Mouse (Mus musculus) stomach, postnatal 0 days (tissue): ENCODE results near the gene Dpy19l3. TPM values are rescaled to one million over a fixed set of nuclear protein-coding genes. Genes with fewer than 3 reads are reported as not detected.

Experiments used
- ATAC-seq: fragments of 200-750 bp; cut with Nextera tagmentation; 2 replicates; pipeline ENCODE4 v1.8.0; 2017; ENCODE audit not compliant: low FRiP score, low TSS enrichment
- DNase-seq: peaks from one replicate; pipeline ENCODE4 v3.0.0-alpha.2; 2016; ENCODE audit warnings: low spot score
- H3K27ac ChIP-seq: fragments of 300-500 bp; sonication (generic); replicated peaks from 2 replicates; pipeline ENCODE4 v1.5.1; 2014; ENCODE audit warnings: mild to moderate bottlenecking, control low read depth
- H3K27me3 ChIP-seq: fragments of 300-500 bp; sonication (generic); 2 replicates; pipeline ENCODE4 v1.6.1; 2014; ENCODE audit warnings: low read length; ENCODE audit not compliant: control insufficient read depth, insufficient read depth
- H3K36me3 ChIP-seq: fragments of 300-500 bp; sonication (generic); 2 replicates; pipeline ENCODE4 v1.6.1; 2014; ENCODE audit warnings: low read length, mixed read lengths; ENCODE audit not compliant: control insufficient read depth, insufficient read depth
- H3K4me1 ChIP-seq: fragments of 300-500 bp; sonication (generic); replicated peaks from 2 replicates; pipeline ENCODE4 v1.6.1; 2014; ENCODE audit warnings: antibody characterized with exemption; ENCODE audit not compliant: control insufficient read depth, insufficient read depth
- H3K4me2 ChIP-seq: fragments of 300-500 bp; sonication (generic); replicated peaks from 2 replicates; pipeline ENCODE4 v1.6.1; 2014; ENCODE audit warnings: low read depth, mild to moderate bottlenecking, control low read depth, moderate library complexity
- H3K4me3 ChIP-seq: fragments of 300-500 bp; sonication (generic); 2 replicates; pipeline ENCODE4 v1.5.1; 2014; ENCODE audit warnings: low read depth, low read length, control low read depth
- H3K9ac ChIP-seq: fragments of 300-500 bp; sonication (generic); 2 replicates; pipeline ENCODE4 v1.6.1; 2014; ENCODE audit warnings: mild to moderate bottlenecking, low read length, control low read depth, mixed read lengths
- H3K9me3 ChIP-seq: fragments of 300-500 bp; sonication (generic); 2 replicates; pipeline ENCODE4 v1.6.1; 2016; ENCODE audit warnings: low read length; ENCODE audit not compliant: control insufficient read depth
- CTCF ChIP-seq: IDR thresholded peaks from 2 replicates; pipeline ENCODE4 v1.5.1; 2016; ENCODE audit warnings: antibody characterized with exemption, low read depth, mild to moderate bottlenecking, moderate library complexity
- EP300 ChIP-seq: optimal IDR thresholded peaks from 2 replicates; pipeline ENCODE3; 2016; ENCODE audit warnings: antibody characterized with exemption
- WGBS: fragments of 180-500 bp; shearing (Covaris S2); extraction: QIAGEN DNeasy Blood & Tissue Kit; methylation state at CpG from one replicate; pipeline ENCODE4 v1.1.7; 2014; 5-methylcytosine and 5-hydroxymethylcytosine counted together
- polyA plus RNA-seq: library from polyadenylated mRNA; unstranded; fragments of >200 nt; fragmentation: Nextera tagmentation; extraction: Ambion mirVana; gene quantifications from 2 replicates; pipeline ENCODE4 v1.2.1, GENCODE M21; 2015

The Dpy19l3 gene
- polyA plus RNA-seq, 1 experiment from 2014 or later, result 7.9 TPM

DNA sequence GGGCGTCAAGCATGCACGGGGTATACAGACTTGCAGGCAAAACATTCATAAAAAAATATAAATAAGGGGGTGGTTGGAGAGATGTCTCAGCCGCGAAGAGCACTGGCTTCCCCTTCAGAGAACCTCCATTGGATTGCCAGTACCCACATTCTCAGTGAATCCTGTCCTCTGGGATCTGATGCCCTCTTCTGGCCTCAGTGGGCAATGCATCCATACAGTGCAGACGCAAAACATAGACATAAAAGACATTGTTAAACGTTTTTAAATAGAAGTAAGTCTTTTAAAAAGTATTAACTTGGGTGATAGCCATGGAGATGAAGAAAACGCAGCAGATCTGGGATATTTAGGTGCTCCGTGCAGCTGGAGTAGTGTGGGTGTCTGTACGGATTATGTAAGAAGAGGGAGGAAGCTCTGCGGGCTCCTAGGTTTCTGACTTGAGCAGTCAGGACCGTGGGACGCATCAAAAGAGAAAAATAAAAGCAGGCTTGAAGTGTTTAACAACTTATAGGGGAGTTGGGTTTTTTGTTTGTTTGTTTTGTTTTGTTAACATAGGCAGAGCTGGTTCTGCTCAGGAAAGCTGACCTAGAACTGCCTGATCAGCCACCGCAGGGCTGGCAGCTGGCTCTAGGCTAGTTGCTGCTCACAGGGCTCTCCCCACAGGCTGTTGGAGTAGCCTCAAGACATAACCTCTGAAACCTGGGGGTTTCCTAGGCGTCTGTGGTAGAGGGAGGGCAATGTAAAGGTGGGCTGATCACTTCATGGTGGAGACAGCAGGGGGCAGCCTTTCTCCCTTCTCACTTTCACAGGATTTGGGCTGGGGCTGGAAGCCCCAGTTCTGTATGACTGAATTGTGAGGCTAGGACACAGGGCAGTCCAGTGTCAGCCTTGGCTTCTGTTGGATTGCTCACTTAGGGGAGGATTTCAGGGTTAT lies 2.5 kb upstream of the Dpy19l3 start:
- Histone ChIP-seq H3K4me2 (no peak overlapping the region), H3K27me3 (no peaks in the 10 kb centered on the region), H3K4me3 (no peak overlapping the region), H3K36me3 (no peaks in the 10 kb centered on the region), H3K4me1 (no peaks in the 10 kb centered on the region), H3K9ac (no peak overlapping the region), H3K9me3 (no peaks in the 10 kb centered on the region), H3K27ac (no peak overlapping the region)
- no peak for ATAC-seq
- WGBS, result 41% methylated on average over 14 of the region's 14 CpGs
- TF ChIP-seq CTCF (peak; percentile 66), EP300 (no peak)
- no peak for DNase-seq

DNA sequence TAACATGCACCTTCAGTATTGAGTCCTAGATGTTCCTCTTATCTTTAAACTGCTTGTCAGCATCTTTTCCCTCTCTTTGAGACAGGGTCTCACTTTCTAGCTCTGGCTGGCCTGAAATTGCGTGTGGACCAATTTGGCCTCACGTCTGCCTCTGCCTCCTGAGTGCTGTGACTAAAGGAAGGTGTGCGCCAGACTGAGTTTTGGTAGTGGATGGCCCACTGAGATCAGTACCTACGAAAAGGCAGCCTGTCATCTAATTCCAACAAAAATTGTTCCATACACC lies 573 bp upstream of the Dpy19l3 start:
- no peak overlapping the region for H3K27ac ChIP-seq
- H3K36me3 ChIP-seq, result no peaks in the 10 kb centered on the region
- H3K4me1 ChIP-seq, result no peaks in the 10 kb centered on the region
- H3K9ac ChIP-seq, result peak overlapping the region; percentile 77
- H3K4me2 ChIP-seq, result peak overlapping the region; percentile 100
- TF ChIP-seq EP300, result no peak
- TF ChIP-seq CTCF, result no peak
- no peaks in the 10 kb centered on the region for H3K9me3 ChIP-seq
- peak overlapping the region; percentile 83; the same call in 1 of the 2 replicates for H3K4me3 ChIP-seq
- ATAC-seq (no peak), DNase-seq (no peak)
- H3K27me3 ChIP-seq, result no peaks in the 10 kb centered on the region
- WGBS, result 74% methylated on average over 4 of the region's 4 CpGs

DNA sequence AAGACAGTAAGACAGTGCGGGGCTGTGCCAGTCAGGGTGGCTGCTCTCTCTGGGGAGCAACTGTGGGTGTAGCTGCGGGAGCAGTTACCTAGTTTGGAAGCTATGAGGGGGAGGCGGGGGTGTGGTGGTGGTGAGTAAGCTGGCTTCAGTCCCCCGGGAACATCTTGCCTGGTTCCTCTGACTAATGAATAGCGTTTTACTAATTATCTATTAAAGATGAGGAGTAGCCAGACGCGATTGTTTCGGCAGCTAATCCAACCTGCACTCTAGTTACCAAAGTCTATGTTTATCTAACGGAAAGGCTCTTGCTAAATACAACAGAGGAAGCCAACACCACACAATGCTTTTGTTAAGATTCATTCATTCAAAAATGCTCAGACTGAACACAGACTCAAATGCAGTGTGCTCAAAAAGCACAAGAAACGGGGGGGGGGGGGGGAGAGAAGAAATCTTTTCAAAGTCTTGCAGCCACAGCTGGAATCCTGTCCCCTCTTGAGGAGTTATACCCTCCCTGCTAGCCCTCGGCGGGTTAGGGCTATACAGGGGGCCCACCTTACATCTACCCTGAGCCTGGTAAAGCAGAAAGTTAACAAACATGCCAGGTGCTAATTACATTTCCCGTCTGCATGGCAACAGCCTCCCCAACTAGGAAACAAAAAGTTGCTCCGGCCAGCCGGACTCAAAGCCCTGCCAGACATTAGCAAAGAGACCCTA lies 778 bp downstream of the Dpy19l3 start:
- DNase-seq (no peak), ATAC-seq (peak; percentile 19; the same call in 1 of the 2 replicates)
- TF ChIP-seq EP300, result no peak
- no peak for TF ChIP-seq CTCF

DNA sequence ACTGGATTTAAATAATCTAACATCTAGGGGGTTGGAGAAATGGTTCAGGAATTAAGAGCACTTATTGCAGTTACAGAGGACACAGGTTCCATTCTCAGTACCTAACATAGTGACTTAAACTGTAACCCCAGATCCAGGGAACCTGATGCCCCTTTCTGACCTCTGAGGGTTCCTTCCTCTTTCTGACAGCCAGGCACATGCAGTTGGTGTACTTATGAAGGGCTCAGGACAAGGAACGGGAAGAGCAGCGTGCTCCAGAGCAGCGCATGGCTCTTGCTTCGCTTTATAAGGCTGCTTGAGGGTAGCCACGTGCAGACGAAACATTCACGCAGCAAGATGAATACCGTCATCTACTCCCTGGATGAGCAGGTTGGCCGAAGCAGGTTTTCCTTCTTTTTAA lies 3.4 kb downstream of the Dpy19l3 start:
- Histone ChIP-seq H3K27ac (no peak overlapping the region), H3K9me3 (no peaks in the 10 kb centered on the region), H3K36me3 (0 out of 2 replicates have a peak, but pooled peaks cover 3% of the 10 kb centered on the region), H3K27me3 (no peaks in the 10 kb centered on the region), H3K4me3 (no peak overlapping the region), H3K4me1 (no peaks in the 10 kb centered on the region), H3K9ac (no peak overlapping the region), H3K4me2 (no peak overlapping the region)
- TF ChIP-seq EP300, result no peak
- no peak for TF ChIP-seq CTCF
- WGBS, result 94% methylated on average over 9 of the region's 9 CpGs
- no peak for ATAC-seq
- no peak for DNase-seq

More for the DNA sequence above, 778 bp downstream of the Dpy19l3 start:
- Histone ChIP-seq H3K9me3 (no peaks in the 10 kb centered on the region), H3K4me3 (peak overlapping the region; percentile 83), H3K36me3 (no peaks in the 10 kb centered on the region), H3K27ac (no peak overlapping the region), H3K9ac (peak overlapping the region; percentile 77), H3K27me3 (no peaks in the 10 kb centered on the region), H3K4me2 (peak overlapping the region; percentile 100), H3K4me1 (no peaks in the 10 kb centered on the region)
- 5% methylated on average over 15 of the region's 15 CpGs for WGBS

DNA sequence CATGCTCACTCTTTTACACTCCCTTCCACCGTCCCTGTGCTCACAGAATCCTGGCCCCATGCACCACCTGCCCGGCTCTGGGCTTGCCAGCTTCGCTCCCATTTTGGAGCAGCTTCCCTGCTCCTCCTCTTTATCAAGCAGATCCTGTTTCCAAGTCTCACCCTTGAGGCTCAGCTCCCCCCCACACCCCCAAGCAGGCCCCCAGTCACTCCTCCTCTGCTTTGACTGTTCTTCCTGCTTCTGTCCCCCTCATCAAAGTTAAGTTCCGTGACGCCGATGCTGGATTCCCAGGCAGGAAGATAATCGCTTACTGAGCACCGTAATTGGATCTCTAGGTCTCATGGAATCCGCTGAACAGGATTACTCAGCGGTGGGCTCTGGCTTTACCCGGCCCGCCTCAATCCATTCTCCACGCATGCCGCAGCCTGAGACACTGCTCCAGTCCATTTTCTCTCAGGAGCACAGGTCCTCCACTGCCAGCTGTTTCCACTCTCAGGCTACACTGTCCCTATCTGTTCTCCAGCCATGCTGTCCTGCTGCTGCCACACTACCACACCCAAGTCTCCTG lies 6.8 kb downstream of the Dpy19l3 start:
- H3K27me3 ChIP-seq, result no peaks in the 10 kb centered on the region
- ATAC-seq (no peak), DNase-seq (no peak)
- no peak overlapping the region for H3K4me3 ChIP-seq
- no peaks in the 10 kb centered on the region for H3K9me3 ChIP-seq
- no peak overlapping the region for H3K27ac ChIP-seq
- no peak overlapping the region for H3K9ac ChIP-seq
- H3K4me1 ChIP-seq, result no peaks in the 10 kb centered on the region
- no peak for TF ChIP-seq EP300
- TF ChIP-seq CTCF, result no peak
- H3K4me2 ChIP-seq, result no peak overlapping the region
- 0 out of 2 replicates have a peak, but pooled peaks cover 3% of the 10 kb centered on the region for H3K36me3 ChIP-seq
- 92% methylated on average over 14 of the region's 14 CpGs for WGBS
